Mouse (Mus musculus) left cerebral cortex, adult 2 months (tissue): ENCODE results near the gene Ebp. TPM values are rescaled to one million over a fixed set of nuclear protein-coding genes. Genes with fewer than 3 reads are reported as not detected.

ENCODE experiments used
- DNase-seq, 2 experiments: peaks; one replicate each; pipeline ENCODE4 v3.0.0; 2021 to 2022; ENCODE audit warnings: low spot score in 2 of 2, mixed read lengths in 1 of 2; ENCODE audit errors: extremely low spot score in 1 of 2
- H3K27ac ChIP-seq: fragments of 200-600 bp; 2 replicates; pipeline ENCODE4 v1.8.1; 2022
- H3K4me3 ChIP-seq: fragments of 200-600 bp; 2 replicates; pipeline ENCODE4 v1.8.1; 2022
- CTCF ChIP-seq: fragments of 200-600 bp; IDR thresholded peaks from 2 replicates; pipeline ENCODE4 v1.8.1; 2022; ENCODE audit warnings: antibody characterized with exemption, mild to moderate bottlenecking, moderate library complexity
- intact Hi-C: fragments of 180-260 bp; cut with DNase I; formaldehyde crosslinking; loops from one replicate; pipeline ENCODE4 v1.15.1; 2025
- long read RNA-seq, 2 experiments: library from polyadenylated mRNA; stranded (forward); transcript quantifications; one replicate each; pipeline ENCODE4 v2.0.0; 2021; ENCODE audit warnings: borderline mapping rate in 2 of 2
- total RNA-seq, 2 experiments: library from RNA; stranded (reverse); gene quantifications; 2 replicates each; pipeline ENCODE4 v1.2.3; 2021

Gene Ebp
- total RNA-seq = 10 to 100 TPM; 34.8 to 35.7 TPM
- long read RNA-seq, experiment 1, transcript Ebp-201 (5 exons, 1,743 nt) = major isoform, 11 of 12 reads
- long read RNA-seq, experiment 1, partial matches to known transcripts = 1 of 12 reads
- long read RNA-seq, experiment 1, other reads (novel, unspliced or antisense) = 0 of 12 reads
- long read RNA-seq, experiment 2, transcript Ebp-201 (5 exons, 1,743 nt) = major isoform, 8 of 10 reads
- long read RNA-seq, experiment 2, partial matches to known transcripts = 0 of 10 reads
- long read RNA-seq, experiment 2, other reads (novel, unspliced or antisense) = 2 of 10 reads

DNA sequence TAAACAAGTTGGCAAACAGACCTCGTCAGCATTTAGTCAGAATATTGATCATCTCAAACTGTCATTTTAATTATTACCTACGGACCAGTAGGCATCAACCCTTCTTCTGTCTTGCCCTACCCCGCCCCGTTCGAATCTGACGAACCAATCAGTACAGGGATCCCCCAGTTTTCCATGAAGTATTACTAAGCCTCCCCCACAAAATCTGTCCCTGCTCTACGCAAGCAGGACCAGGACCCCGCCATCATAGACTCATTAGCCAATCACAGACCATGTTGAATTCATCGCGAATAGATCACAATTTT is at the start of gene Ebp:
Ebp (minus strand) TSS at position 94 of the 305 bp plus-strand sequence.
- intact Hi-C loops = loop anchor here (2.0 kb wide), 1 partner anchor 25 kb away; no protein-coding TSS in a partner anchor
- Histone ChIP-seq H3K27ac (peak within 1 kb of the TSS; percentile 85), H3K4me3 (peak within 1 kb of the TSS; percentile 61)
- DNase-seq = peak; percentile 33 to 36
- TF ChIP-seq CTCF = no peak

DNA sequence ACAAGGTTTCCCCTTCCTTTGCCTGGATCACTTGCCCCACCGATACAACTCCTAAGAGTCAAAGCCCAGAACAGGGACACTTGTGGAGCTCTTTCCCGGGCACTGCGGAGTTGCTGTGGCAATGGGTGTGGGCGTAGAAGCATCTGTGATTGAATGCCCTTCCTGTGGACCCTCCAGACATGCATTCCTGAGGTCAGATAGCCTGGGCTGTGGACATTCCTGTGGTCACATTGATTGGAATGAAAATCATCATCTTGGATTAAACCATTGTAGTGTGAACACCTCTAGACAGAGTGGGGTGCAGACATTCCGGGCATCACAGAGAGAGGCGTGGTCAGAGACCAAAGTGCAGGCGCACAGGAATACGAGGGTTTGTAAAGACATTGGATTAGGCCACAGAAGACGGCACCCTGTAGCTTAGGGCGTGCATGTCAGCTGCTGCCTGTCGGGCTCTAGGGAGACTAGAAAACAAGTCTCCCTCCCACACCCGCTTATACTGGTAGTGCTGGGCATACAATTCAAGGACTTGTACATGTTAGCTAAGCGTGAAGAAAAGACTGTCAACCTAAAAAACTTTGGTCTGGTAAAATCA is 45.6 kb upstream of the Ebp start:
- no peak for TF ChIP-seq CTCF

DNA sequence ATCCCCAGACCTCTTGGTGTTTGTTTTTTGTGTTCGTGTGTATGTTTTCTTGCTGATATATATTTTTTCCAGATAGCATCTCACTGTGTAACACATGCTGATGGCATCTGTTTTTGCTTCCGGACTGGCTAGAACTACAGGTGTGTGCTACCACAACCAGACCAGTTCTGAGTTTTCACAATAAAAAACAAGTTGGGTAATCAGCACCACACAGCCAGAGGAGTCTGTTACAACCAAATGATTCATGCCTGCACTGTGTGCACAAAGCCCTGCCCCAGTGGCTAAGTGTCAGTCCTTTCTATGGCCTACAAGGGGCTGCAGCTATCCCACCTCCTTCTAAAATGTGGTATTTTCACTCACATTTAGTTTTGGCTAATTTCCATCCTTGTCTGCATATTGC is 43.4 kb upstream of the Ebp start:
- no peak for TF ChIP-seq CTCF
- no peak overlapping the region for H3K4me3 ChIP-seq
- no peak for DNase-seq
- intact Hi-C loops = no loop called here
- H3K27ac ChIP-seq = no peak overlapping the region

More for the DNA sequence above, 45.6 kb upstream of the Ebp start:
- intact Hi-C loops = no loop called here
- Histone ChIP-seq H3K4me3 (no peak overlapping the region), H3K27ac (no peak overlapping the region)
- DNase-seq = no peak

DNA sequence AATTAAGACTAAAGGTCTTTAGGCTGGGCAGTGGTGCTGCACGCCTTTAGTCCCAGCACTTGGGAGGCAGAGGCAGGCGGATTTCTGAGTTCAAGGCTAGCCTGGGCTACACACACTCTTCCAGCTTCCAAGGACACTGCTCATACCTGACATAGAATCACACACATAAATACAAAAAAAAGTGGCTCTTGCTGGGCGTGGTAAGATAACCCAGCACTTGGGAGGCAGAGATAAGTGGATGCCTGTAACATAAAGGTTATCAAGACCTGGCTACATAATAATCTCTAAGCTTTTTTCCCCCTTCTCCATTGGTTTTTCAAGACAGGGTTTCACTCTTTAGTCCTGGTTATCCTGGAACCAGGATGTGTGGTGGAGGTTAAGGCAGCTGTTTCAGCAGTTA is 40.3 kb upstream of the Ebp start:
- no peak for DNase-seq
- no peak overlapping the region for H3K4me3 ChIP-seq
- no peak for TF ChIP-seq CTCF
- intact Hi-C loops = no loop called here
- no peak overlapping the region for H3K27ac ChIP-seq

DNA sequence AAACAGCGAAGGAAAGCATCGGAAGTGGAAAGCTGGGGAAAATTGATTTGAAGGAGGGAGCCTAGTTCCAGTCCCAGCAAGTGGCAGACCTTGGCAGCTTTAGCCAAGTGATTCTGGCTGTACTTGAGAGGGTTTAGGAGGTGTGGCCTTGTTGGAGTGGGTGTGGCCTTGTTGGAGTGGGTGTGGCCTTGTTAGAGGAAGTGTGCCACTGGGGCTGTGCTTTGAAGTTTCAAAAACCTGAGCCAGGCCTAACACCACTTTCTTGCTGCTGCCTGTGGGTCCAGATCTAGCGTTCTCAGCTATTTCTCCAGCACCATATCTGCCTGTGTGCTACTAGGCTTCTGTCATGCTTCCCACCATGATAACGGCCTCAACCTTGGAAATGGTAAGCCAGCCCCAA is 37.0 kb upstream of the Ebp start:
- TF ChIP-seq CTCF = no peak
- Histone ChIP-seq H3K27ac (no peak overlapping the region), H3K4me3 (no peak overlapping the region)
- no peak for DNase-seq
- intact Hi-C loops = no loop called here

DNA sequence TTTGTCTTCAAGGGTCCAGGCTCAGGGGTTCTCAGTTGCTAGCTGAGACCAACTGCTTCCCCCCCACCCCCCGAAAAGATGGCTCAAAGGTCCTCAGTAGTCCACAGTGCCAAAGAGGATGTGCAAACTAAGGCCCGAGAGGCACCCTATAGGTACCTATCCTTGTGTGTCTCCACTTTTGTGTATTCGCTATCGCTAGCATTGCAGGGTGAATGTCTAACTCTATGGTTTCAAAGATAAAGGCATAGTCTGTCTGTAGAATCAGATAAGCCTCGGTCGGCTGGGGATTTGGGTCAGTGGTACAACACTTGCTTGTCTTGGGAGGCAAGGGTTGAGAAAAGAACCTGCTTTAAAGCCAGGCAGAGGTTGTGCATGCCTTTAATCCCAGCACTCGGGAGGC is 30.2 kb upstream of the Ebp start:
- H3K4me3 ChIP-seq = no peak overlapping the region
- intact Hi-C loops = no loop called here
- peak overlapping the region; percentile 72 for H3K27ac ChIP-seq
- no peak for TF ChIP-seq CTCF
- DNase-seq = no peak

DNA sequence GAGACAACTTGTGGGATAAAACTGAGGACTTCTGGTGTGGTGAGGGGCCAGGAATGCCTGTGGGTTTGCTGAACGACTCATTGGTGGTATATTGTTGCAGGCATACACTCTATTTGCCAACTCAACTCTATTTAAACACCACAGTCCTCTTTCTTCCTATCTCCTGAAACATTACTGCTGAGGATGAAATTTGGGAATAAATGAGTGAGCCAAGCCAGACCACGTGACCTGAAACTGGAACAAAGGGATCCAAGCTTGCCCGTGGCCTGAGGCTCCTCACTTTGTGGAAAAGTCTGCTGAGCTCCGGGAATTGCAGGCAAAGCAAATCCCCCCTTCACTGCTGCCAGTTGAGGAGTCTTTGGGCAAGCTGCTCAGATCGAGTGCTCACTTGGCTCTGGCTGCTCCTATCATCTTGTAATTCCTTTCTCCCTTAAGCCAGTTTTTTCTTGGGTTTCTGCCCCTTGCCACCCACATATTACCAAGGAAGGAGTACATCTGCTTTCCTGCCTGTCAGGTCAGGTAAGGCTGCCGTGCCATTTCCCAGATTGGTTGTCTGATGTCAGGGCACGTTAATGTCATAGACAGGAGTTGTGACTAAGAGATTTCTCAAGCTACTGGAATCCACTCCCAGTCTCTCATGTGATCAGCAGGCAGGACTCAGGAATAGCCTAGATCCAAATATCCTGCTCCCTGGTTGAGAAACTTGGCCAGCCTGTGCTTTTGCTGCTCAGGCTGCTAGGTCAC is 29.5 kb upstream of the Ebp start:
- TF ChIP-seq CTCF = no peak
- Histone ChIP-seq H3K27ac (peak overlapping the region; percentile 72), H3K4me3 (no peak overlapping the region)
- no peak for DNase-seq
- intact Hi-C loops = no loop called here

DNA sequence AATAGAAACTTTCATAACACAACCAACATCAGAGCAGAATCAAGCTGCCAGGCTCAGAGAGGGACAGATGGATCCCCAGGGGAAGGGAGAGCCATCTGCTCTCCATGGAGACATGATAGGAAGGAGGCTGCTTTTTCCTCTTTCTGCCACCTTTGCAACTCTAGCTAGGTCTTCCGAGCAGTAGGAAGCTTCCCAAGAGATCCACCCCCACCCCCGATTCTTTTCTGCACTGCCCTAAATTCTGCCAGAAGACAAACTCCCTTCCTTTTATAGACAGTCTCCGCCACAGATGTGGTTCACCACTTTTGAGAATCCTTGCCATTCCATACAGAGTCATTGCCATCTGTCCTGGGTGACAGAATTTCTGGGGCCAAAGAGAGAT is 29.0 kb upstream of the Ebp start:
- no peak overlapping the region for H3K4me3 ChIP-seq
- intact Hi-C loops = no loop called here
- H3K27ac ChIP-seq = peak overlapping the region; percentile 73
- no peak for TF ChIP-seq CTCF
- DNase-seq = peak; percentile 25 to 32

DNA sequence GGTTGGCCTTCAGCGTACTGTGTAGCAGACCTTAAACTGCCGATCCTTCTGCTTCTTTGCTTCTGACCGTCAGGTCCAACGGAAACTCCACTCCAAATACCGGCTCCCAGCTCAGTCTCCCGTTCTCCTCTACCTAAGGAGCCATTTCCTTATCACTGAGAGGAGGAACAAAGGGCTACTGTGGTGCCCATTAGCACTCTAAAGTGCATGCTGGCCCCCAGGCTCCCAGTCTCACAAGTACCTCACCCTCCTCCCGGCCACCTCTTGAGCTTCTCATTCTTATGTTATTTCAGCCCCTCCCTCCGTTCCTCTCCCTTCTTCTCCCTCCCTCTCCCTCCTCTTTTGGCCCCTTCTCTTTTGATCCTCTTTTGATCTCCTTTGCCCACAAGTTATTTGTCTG is 26.3 kb upstream of the Ebp start:
- Histone ChIP-seq H3K4me3 (no peak overlapping the region), H3K27ac (no peak overlapping the region)
- no peak for TF ChIP-seq CTCF
- DNase-seq = no peak
- intact Hi-C loops = loop anchor here (2.0 kb wide), 1 partner anchor 27 kb away; the partner anchor contains the start of gene Ebp

DNA sequence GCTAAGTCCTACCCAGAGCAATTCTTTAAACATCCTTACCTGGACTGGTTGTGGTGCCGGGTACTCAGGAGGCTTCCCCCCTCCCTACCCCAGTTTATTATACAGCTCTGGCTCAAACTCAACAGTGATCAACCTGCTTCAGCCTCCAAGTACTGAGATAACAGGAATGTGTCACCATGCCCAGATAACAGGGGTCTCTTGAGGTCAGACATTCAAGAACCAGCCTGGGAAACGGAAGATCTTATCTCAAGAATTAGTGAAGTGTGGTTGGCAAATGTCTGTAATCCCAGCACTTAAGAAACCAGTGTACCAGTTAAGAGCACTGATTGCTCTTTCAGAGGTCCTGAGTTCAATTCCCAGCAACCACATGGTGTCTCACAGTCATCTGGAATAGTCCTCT is 24.8 kb upstream of the Ebp start:
- Histone ChIP-seq H3K27ac (peak overlapping the region; percentile 61; the same call in 1 of the 2 replicates), H3K4me3 (no peak overlapping the region)
- no peak for TF ChIP-seq CTCF
- intact Hi-C loops = loop anchor here (2.0 kb wide), 1 partner anchor 25 kb away; the partner anchor contains the start of gene Ebp
- no peak for DNase-seq

DNA sequence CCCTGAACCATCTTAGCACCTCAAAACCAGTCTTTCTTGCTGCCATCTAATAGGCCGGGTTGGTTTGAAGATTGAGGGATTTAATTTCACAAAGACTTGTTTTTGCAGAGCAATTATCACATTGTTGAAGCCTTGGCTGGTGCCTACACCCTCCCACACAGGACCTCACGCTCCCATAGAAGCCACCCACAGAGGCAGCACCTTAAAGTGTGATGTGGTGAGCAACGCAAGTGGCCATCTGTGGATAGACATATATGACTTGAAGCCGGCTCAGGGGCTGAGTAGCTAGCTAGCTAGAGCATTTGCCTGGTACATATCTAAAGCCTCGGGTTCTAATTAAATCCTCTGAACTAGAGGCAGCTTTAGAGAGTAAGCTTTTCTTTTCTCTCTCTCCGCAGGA is 24.1 kb upstream of the Ebp start:
- intact Hi-C loops = no loop called here
- peak overlapping the region; percentile 32; the same call in 1 of the 2 replicates for H3K27ac ChIP-seq
- TF ChIP-seq CTCF = no peak
- H3K4me3 ChIP-seq = no peak overlapping the region
- DNase-seq = peak in 1 of 2 experiments; percentile 39

DNA sequence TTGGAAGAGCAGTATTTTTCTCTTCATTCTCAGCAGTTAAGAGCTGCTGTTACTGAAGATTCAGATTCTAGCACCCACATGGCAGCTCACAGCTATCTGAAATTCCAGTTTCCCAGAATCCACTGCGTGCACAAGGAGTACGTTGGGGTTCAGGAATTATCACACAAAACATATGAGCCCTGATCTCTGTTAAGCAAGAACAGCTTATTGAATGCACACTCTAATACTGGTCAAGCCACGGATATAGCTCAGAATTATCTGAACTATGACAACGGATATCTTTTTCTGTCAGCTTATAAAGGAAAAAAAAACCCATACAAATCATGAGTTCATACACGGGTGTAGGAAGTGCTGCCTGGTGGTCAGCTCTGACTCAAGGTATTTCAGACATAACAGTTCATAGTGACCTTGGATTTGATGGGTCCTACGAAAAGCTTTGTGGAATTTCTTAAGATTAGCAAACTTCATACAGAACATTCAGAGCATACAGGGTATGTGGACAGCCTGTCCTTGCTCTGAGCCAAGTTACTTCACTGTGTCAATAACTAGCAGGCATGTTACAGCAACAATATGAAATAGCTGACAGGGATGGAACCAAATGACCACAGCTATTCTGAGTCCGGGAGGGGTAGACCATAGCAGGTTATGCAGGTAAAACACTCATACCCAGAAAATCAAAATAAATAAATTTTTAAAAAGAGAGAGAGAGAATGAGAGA is 18.3 kb upstream of the Ebp start:
- no peak for DNase-seq
- Histone ChIP-seq H3K4me3 (no peak overlapping the region), H3K27ac (no peak overlapping the region)
- intact Hi-C loops = no loop called here
- no peak for TF ChIP-seq CTCF
